Mouse (Mus musculus): Measurements from ENCODE around the gene Ascl3. TPM values are rescaled to one million over a fixed set of nuclear protein-coding genes. Genes with fewer than 3 reads are reported as not detected.

Gene Ascl3
- total and polyA plus RNA-seq, 3 experiments = not detected

GRCm38 (mm10) chr7:109756291-109756690 lies 24.8 kb upstream of the Ascl3 start:
- Histone ChIP-seq H3K79me2 (replicated peaks; ENCODE audit: control insufficient read depth, extremely low read depth, insufficient read depth, poor library complexity, severe bottlenecking) (no peaks in the 10 kb centered on the region), H3K27me3 (replicated peaks) (peaks cover 2% of the 10 kb centered on the region), H3K9me3 (replicated peaks; ENCODE audit: low read length) (no peaks in the 10 kb centered on the region), H3K4me3 (replicated peaks in 1 of 3; ENCODE audit: low read depth in 2 of 3, low read length in 2 of 3, poor library complexity in 1 of 3) (no peak overlapping the region), H3K27ac (ENCODE audit: insufficient read depth, low read depth) (no peak overlapping the region), H3K4me1 (ENCODE audit: control insufficient read depth in 1 of 2, insufficient read depth in 2 of 2) (peaks cover 0 to 9% of the 10 kb centered on the region in 2 experiments; a peak in 2 of 4 replicates), H3K4me2 (ENCODE audit: insufficient read depth, low read depth, poor library complexity, severe bottlenecking) (no peak overlapping the region), H3K9ac (ENCODE audit: insufficient read depth, low read depth) (no peak overlapping the region), H3K36me3 (replicated peaks in 1 of 2; ENCODE audit: control insufficient read depth in 1 of 2, insufficient read depth in 1 of 2, low read length in 1 of 2) (peaks cover 0 to 4% of the 10 kb centered on the region in 2 experiments)
- dilution Hi-C loops (cut with MboI; ENCODE audit: extremely low pct_ligation_motif_present, extremely low pct_unique_long_range_greater_than_20kb, low sequenced_read_pairs) = no loop called here
- TF ChIP-seq UBTF (IDR thresholded peaks at IDR 0.05; ENCODE audit: low read depth, low read length) (no peak), MAZ (IDR thresholded peaks at IDR 0.05; ENCODE audit: low read depth, low read length) (no peak), BHLHE40 (IDR thresholded peaks at IDR 0.05; ENCODE audit: low read depth, low read length) (no peak), ZKSCAN1 (IDR thresholded peaks at IDR 0.05; ENCODE audit: borderline replicate concordance, low read depth, low read length) (no peak), PAX5 (IDR thresholded peaks at IDR 0.05; ENCODE audit: low read length) (no peak), MEF2A (IDR thresholded peaks at IDR 0.05; ENCODE audit: borderline replicate concordance, low read depth, low read length) (no peak), POLR2A (IDR thresholded peaks at IDR 0.05; ENCODE audit: low read depth, low read length) (no peak), ZMIZ1 (IDR thresholded peaks at IDR 0.05; ENCODE audit: low read depth, low read length) (no peak), MYC (IDR thresholded peaks at IDR 0.05; ENCODE audit: low read depth, low read length) (no peak), CHD1 (IDR thresholded peaks at IDR 0.05; ENCODE audit: low read depth, low read length) (no peak), ELF1 (IDR thresholded peaks at IDR 0.05; ENCODE audit: low read depth, low read length) (no peak), E2F4 (IDR thresholded peaks at IDR 0.05; ENCODE audit: insufficient replicate concordance, low read depth, low read length) (no peak), USF1 (IDR thresholded peaks at IDR 0.05; ENCODE audit: low read depth, low read length) (no peak), SMC3 (IDR thresholded peaks at IDR 0.05; ENCODE audit: low read depth, low read length) (no peak), TBP (conservative IDR thresholded peaks at IDR 0.05; ENCODE audit: low read depth, low read length) (no peak)
- in situ Hi-C loops (cut with MboI; ENCODE audit: low pct_ligation_motif_present, low pct_unique_long_range_greater_than_20kb, low sequenced_read_pairs) = no loop called here
- no peak for DNase-seq (ENCODE audit: extremely low read depth)

GRCm38 (mm10) chr7:109754034-109754433 lies 22.5 kb upstream of the Ascl3 start:
- H3K9me3 ChIP-seq (replicated peaks; ENCODE audit: low read length) = no peaks in the 10 kb centered on the region
- TF ChIP-seq MAFK (IDR thresholded peaks at IDR 0.05; ENCODE audit: insufficient replicate concordance, low read length) (peak; percentile 68; the same call in 1 of the 2 replicates), UBTF (IDR thresholded peaks at IDR 0.05; ENCODE audit: low read depth, low read length) (no peak), NELFE (IDR thresholded peaks at IDR 0.05; ENCODE audit: low read depth, low read length) (no peak)
- in situ Hi-C loops (cut with MboI; ENCODE audit: low pct_ligation_motif_present, low pct_unique_long_range_greater_than_20kb, low sequenced_read_pairs) (no loop called here), dilution Hi-C loops (cut with MboI; ENCODE audit: extremely low pct_ligation_motif_present, extremely low pct_unique_long_range_greater_than_20kb, low sequenced_read_pairs) (no loop called here)
- DNase-seq (ENCODE audit: extremely low read depth) = no peak
- H3K27ac ChIP-seq (ENCODE audit: insufficient read depth, low read depth) = no peak overlapping the region
- H3K9ac ChIP-seq (ENCODE audit: insufficient read depth, low read depth) = no peak overlapping the region
- H3K4me3 ChIP-seq (replicated peaks in 1 of 3; ENCODE audit: low read depth in 2 of 3, low read length in 2 of 3, poor library complexity in 1 of 3) = no peak overlapping the region
- peaks cover 2 to 18% of the 10 kb centered on the region in 2 experiments; a peak in 3 of 4 replicates for H3K4me1 ChIP-seq (ENCODE audit: control insufficient read depth in 1 of 2, insufficient read depth in 2 of 2)
- H3K36me3 ChIP-seq (replicated peaks in 1 of 2; ENCODE audit: control insufficient read depth in 1 of 2, insufficient read depth in 1 of 2, low read length in 1 of 2) = peaks cover 0 to 7% of the 10 kb centered on the region in 2 experiments
- no peaks in the 10 kb centered on the region for H3K79me2 ChIP-seq (replicated peaks; ENCODE audit: control insufficient read depth, extremely low read depth, insufficient read depth, poor library complexity, severe bottlenecking)
- no peak overlapping the region for H3K4me2 ChIP-seq (ENCODE audit: insufficient read depth, low read depth, poor library complexity, severe bottlenecking)
- peaks cover 2% of the 10 kb centered on the region for H3K27me3 ChIP-seq (replicated peaks)
